Mouse (Mus musculus) central nervous system, embryonic 14 days (tissue): ENCODE data around the gene Olfr512. TPM values are rescaled to one million over a fixed set of nuclear protein-coding genes. Genes with fewer than 3 reads are reported as not detected.

Experiments
- polyA plus RNA-seq: library from polyadenylated mRNA; depleted of rRNA; stranded (reverse); fragments of >200 nt; gene quantifications from 2 replicates; pipeline ENCODE4 v1.2.3, GENCODE M21; 2012; rRNA removed

Gene Olfr512
- polyA plus RNA-seq: not detected in 2 replicates

GRCm38 (mm10) chr7:108713020-108713419, at the start of gene Olfr512:
Gene Olfr512, plus strand, starts transcription at chr7:108713320.

GRCm38 (mm10) chr7:108666118-108666517, 47.0 kb upstream of the Olfr512 start, which contains the start of gene Olfr510:
Gene Olfr510, plus strand, starts transcription at chr7:108666418.

GRCm38 (mm10) chr7:108750673-108751072, 37.6 kb downstream of the Olfr512 start, which contains the start of gene Olfr513:
Gene Olfr513, plus strand, starts transcription at chr7:108750973.

Other genes starting within 250 kb of the Olfr512 start
- gene Olfr498, start 248.0 kb upstream of the Olfr512 start, polyA plus RNA-seq: not detected in 2 replicates
- not detected in 2 replicates for gene Olfr502, start 188.3 kb upstream of the Olfr512 start, polyA plus RNA-seq
- gene Olfr503, start 168.8 kb upstream of the Olfr512 start, polyA plus RNA-seq: not detected in 2 replicates
- not detected in 2 replicates for gene Olfr504, start 147.5 kb upstream of the Olfr512 start, polyA plus RNA-seq
- 0.01 TPM in 1 of 2 replicates, not detected in the other for gene Olfr506, start 102.5 kb upstream of the Olfr512 start, polyA plus RNA-seq
- gene Olfr507, start 91.5 kb upstream of the Olfr512 start, polyA plus RNA-seq: not detected in 2 replicates
- not detected in 2 replicates for gene Olfr508, start 83.3 kb upstream of the Olfr512 start, polyA plus RNA-seq
- gene Olfr509, start 61.4 kb upstream of the Olfr512 start, polyA plus RNA-seq: not detected in 2 replicates
- not detected in 2 replicates for gene Olfr510, start 46.9 kb upstream of the Olfr512 start, polyA plus RNA-seq
- gene Olfr513, start 37.7 kb downstream of the Olfr512 start, polyA plus RNA-seq: not detected in 2 replicates
- gene Olfr514, start 112.7 kb downstream of the Olfr512 start, polyA plus RNA-seq: not detected in 2 replicates
- not detected in 2 replicates for gene Olfr516, start 137.2 kb downstream of the Olfr512 start, polyA plus RNA-seq
- not detected in 2 replicates for gene Olfr517, start 159.1 kb downstream of the Olfr512 start, polyA plus RNA-seq
- gene Olfr518, start 171.7 kb downstream of the Olfr512 start, polyA plus RNA-seq: not detected in 2 replicates
- not detected in 2 replicates for gene Olfr519, start 181.1 kb downstream of the Olfr512 start, polyA plus RNA-seq
- not detected in 2 replicates for gene Nlrp10, start 216.9 kb downstream of the Olfr512 start, polyA plus RNA-seq
- gene Eif3f, start 221.1 kb downstream of the Olfr512 start, polyA plus RNA-seq: 119 and 124 TPM in 2 replicates
- 111 and 117 TPM in 2 replicates for gene Tub, start 237.0 kb downstream of the Olfr512 start, polyA plus RNA-seq